Mouse (Mus musculus): ENCODE measurements around the gene Tbxas1.

The Tbxas1 gene

DNA sequence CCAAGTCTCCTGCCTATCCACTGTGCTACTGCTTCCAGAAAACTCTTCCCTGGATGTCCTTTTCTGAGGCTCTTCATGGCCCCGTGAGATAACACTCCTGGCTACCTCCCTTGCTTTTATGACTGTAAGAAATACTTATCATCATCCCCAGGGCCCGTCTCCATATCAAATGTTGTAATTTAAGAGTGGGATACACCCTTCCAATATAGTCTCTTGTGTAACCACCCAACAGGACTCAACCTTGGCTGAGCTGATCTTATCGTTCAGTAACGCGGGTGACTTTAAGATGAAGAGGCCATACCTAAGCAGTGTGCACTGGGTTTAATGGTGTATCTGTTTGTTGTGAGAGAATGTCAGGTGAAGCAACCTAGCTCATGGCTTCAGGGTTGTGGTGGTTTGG lies 91.6 kb downstream of the Tbxas1 start:
- no peak for DNase-seq

DNA sequence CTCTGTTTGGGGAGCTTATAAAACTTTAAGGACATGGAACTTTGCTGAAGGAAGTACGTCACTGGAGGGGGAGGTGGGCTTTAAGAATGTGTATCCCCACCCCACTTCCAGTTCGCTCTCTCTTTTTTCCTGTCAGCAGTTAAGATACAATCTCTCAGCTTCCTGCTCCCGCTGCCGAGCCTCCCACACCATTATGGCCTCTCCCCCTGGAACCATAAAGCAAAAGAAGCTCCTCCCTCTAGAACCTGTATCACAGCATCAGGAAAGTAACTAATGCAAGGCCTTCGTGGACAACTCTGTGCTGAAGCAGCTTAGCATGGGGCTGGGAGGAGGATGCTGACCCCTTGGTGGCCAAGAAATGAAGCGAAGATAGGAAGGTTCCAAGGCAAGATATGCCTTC lies 92.1 kb downstream of the Tbxas1 start:
- DNase-seq, result no peak

DNA sequence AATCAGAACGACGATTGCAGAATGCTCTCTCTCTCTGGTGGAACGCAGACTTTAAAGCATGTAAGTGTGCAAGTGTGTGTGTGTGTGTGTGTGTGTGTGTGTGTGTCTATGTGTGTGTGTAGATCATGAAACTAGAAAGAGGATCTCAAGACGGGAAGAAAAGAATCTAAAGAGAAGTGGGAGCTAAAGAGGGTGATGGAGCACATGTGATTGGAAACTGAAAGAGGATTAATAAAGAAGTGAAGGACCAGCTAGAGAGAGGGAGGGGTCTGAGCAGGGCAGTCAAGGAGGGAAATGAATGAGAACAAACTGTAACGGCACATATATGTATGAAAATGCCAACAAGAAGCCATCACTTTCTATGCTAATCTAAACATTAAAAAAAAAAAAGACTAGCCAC lies 92.8 kb downstream of the Tbxas1 start:
- no peak for DNase-seq

DNA sequence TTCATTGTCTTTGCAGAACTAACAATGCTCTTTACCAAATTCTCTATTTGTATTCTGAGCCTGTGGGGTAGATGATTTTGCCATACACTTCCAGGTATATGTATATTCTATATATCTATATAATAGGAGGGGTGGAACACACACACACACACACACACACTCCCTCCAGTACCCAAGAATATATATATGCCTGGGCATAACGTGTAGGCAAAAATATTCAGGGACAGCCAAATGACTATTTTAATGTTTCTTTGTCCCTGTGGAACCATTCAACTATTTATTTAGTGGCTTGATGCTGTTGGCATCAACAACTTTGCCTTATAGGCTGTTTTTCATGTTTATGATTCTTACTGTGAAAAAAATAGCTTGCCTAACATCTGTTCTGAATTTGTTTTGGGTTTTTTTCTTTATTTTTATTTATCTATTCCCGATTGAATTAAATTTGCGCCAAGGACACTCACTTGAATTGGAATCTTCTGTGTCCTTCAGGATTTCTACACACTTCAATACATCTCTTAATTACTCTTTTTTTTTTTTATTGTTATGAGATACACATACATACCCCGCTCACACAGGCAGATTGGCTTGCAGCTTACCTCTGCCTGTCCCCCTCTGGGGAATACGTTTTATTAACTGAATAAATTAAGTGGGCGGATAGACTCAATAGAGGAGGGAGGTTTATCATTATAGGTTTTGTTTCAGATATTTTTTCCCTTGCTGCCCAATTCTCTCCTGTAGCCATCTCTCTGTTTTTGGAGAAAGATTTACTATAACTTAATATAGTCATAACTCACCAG lies 94.9 kb downstream of the Tbxas1 start:
- no peak for DNase-seq

DNA sequence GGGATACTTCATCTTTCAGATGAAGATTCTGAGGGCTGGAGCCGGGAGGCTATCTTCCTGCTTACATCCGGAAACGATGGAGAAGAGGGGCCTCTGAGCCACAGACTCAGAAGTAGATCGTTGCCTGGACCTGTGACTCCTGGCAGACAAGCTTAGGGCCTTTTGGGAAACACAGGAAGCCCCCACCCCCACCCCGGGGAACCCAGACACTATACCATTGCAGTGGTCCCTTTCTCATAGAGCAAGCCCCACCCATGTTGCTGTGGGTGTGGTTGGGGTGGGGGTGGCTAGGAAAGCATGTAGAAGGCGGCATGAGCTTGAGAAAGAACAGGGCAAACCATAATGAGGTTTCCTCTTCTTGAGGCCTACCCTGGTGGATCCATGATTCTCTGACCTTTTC lies 95.6 kb downstream of the Tbxas1 start:
- DNase-seq, result no peak

DNA sequence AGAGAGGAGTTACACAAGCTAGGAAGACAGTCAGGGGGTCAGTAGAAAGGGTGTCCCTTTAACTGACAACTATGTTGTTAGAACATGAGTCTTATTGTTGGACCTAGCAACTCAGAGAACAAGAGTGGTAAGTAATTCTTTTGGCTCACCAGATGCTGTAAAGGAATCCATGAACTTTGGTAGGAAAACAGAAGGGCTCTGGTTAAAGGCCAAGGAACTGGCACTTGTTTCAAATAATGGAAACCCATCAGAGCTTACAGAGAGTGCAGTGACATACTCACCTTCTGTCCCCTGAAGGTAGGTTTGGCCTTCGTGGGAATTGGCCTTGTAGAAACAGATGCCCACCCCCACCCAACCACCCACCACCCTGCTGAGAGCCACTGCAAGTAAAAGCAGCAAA lies 97.6 kb downstream of the Tbxas1 start:
- DNase-seq, result no peak

DNA sequence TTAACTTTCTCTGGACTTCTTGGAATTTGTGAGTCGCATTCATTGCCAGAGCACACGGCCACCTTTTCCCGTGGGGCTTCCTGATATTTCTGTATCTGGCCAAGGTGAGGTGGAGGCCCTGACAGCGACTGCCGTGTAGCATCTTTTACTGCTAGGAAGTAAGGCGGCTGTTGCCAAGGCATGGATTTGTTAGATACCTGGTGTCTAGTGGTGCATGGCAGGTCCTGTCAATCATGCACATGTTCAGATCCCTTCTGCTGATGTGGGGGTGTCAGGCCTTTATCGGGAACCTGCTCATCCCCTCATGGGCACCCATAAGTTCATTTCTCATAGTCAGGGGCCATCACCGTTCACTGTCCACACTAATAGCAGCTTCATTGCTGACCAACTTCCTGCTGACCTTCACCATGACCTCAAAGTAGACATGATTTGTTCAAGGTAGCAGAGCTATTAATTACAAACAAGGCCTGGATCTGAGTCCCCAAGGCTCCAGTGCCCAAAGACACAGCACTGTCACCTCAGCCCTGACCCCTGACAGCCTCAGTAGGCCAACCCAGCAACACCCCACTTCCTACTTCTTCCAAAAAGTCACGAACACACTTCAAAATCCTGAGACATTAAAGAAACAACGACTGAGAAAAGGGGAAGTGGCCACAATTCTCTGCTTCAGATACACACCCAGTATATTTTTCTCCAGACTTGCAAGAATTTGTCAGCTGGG lies 98.4 kb downstream of the Tbxas1 start:
- DNase-seq, result no peak

DNA sequence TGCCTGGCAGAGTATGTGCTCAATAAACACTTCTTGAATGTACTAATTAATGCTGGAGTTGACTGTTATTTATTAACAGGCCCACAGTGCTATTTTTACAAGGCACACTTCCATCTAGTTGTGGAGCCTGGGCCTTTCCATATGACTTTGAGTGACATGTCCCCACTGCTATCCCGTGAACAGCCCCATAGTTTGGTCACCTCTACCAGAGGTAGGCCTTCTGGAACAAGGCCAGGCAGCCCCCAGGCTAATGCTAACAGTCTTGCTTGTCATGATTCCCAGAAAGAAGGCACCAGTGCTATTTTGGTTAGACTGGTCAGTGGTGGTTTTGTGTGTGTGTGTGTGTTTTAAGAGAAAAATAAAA lies 98.9 kb downstream of the Tbxas1 start:
- DNase-seq, result no peak

DNA sequence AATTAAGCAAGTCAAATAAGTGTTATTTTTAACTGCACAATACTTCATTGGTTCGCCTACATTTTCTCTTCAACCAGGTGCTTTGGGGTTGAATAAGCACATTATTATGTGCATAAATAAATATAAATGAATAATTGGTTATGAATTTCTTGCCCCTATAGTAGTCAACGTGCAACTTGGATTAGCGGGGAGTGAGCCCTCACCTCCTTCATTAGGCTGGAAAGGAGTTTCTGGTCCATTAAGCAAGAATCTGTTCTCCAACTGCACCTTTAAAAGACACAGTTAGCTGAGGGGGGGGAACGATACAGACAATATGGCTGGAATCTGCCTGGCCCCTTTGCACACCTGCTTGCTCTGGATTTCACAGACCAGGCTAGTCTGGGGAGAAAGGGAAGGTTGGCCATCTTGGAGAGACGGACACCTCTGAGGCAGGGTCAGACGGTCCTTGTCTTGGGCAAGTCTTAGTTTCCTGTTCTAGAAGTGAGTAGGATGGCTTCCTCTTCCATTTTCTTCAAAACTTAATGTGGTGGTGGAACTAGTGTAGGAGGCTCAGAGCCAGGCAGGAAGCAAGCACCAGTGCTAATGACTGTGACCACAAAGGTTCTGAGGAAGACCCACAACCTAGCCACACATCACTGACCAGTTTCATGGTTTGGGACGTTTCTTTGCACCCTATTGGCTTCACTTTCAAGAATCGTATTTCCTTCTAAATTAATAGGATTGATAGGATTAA lies 99.5 kb downstream of the Tbxas1 start:
- DNase-seq, result no peak

DNA sequence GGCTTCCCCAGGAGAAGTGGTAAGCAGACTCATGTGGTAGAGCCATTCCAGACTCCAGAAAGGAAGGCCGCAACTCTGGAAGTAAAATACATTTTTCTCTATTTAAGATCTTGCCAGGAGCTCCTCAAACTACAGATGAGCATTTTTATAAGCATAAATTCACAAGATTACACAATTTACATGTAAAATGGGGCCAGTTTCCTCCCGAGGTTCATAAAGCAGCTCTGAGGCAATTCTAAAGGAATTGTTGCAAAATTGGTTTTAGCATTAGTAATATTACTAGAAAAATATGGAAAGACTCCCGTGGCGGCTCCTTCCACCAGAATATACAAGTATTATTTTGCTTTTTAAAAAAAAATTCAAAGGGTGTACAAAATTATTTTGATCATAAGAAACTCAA lies 100.7 kb downstream of the Tbxas1 start:
- no peak for DNase-seq

DNA sequence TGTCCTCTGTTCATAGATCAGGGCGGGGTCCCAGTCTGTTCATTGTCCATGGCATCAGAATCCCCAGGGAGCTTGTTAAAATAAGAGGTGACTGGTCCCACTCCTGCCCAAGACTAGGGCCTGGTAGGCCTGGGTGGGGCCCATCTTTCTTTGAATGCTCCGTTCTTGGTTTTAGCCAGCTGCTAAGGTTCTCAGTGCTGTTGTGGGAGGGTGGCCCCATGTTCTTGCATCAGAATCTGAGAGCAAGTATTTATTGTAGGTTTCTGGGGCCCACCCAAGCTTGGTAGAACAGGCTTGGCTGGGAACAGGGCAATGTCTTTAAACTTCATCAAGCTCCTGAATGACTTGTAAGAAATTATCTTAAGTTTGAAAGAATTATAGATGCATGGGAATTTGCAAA lies 101.2 kb downstream of the Tbxas1 start:
- no peak for DNase-seq

DNA sequence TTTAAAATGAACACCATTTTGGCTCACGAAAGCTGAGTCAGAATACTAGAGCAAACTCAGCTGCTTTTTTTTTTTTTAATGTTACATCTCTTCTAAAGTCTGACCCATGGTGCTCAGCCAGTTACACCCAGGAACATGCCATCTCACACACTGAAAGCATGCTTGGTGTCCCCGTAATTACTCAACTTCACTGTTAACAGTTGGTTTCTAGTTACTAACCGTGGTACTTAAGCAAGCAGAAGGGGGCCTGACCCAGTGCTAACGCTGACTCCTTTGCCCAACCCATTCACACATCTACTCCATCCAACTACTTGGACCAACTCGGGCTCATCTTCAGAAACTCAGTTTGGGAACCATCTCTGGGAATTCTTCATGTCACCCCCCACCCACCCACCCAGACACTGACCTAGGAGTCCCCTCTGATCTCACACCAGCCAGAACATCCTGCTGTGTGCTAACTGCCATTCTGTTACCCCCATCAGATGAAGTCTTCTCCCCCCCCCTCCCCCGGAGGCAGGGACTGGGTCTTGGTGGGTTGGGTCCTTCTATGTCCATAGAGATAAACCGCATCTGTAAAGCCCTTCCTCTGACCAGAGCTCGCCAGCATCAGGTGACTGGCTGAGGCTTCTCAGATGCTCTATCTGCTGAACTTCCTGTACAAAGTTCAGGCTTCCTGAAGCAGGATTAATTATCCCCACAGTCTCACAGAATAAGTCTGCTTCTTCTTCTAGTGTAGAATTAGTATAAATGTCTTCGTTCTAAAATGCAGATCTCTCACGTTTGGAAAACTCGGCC lies 105.9 kb downstream of the Tbxas1 start:
- DNase-seq, result no peak

DNA sequence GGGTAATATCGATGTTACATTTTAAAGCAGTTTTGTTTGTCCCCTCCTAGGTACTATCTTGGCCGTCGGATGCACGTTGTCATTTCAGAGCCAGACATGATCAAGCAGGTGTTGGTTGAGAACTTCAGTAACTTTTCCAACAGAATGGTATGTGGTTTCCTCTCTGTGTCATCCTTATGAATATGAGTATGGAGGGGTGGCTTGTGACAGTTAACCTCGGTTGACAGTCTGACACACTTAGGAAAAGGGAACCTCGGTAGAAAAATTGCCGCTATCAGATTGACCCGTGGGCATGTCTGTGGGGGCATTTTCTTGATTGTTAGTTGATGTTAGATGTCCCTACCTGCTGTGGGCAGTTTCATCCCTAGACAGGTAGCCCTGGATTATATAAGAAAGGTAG lies 106.9 kb downstream of the Tbxas1 start:
- DNase-seq, result no peak

DNA sequence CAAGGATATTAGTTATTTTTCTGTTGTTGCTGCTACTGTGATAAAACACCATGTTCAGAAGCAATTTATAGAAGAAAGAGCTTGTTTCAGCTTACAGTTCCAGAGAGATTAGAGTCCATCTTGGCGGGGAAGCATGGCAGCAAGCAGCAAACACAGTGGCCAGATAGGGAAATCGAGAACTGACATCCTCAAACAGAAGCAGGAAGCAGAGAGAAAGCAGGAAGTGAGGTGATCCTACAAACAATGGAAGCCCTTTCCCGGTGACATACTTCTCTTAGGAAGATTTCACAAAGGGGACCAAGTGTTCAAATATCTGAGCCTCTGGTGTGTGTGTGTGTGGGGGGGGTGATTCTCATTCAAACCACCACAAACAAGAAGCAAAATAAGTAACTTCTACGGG lies 107.5 kb downstream of the Tbxas1 start:
- no peak for DNase-seq

DNA sequence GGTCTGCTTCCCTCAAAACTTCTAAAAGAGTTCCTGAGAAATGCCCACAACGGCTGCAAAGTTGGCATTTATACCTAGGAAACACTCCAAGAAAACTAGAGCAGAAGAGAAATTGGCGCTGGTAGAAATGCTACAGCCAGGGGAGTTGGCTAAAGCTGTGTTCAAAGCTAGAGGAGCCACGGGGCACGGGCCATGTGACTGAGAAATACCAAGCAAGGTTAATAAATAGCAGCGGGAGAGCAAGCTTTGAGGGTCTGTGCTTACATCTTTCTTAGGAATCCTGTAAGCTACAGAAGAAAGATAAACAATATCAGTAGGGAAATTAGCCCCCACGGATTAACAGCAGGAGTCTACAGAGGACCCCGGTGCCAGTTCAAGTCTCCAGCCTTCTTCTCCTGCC lies 107.9 kb downstream of the Tbxas1 start:
- no peak for DNase-seq

DNA sequence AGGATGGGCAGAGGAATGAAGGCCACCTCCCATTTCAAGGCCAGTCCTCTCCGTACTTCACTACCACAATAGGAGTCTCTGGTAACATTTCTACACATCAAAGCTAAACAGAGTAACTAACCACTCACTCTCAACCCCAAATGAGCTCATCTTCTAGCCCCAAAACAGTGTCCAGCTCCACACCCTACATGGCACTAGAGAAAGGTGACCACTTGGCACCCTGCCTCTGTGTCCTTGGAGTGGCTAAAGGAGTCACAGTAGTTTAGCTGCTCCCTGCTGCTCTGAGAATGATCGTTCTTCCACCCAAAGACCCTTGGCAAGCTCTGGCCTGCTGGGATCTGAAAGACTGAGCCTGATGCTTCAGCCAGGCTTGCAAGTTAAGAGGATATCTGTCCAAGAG lies 109.4 kb downstream of the Tbxas1 start:
- no peak for DNase-seq

DNA sequence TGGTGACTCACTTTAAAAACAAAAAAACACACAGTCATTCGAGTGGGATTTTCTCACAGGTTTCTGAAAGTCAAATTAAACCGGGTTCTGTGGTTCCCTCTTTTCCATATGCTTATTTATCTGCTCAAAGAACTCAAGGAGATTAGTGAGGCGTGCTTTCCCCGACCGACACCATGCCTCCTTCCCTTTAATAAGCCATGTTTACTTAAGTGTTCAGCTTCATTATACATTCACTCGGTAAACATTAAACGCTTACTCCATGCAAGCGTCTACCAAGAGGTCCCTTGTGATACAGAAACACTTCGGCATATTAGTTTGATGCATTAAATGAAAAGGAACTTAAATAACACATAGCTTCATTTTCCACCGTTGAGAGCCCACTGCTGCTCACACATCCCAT lies 111.4 kb downstream of the Tbxas1 start:
- DNase-seq, result no peak

DNA sequence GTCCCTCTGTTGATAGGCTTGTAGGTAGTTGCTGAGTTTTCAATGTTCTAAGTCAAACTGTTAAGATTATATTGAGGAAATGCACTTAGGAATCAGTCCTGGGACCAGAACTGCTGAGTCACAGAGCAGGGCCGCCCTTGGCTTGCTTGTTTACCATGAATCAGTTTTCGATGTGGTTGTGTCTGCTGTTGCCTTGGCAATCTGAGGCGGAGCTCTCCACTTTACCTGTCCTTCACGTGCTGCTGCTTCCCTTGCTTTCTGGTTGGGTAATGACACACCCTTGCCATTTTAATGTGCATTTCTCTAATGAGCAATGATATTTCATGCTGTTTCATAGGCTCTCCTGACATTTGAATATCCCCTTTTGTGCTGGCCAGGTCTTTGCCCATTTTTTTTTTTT lies 116.8 kb downstream of the Tbxas1 start:
- DNase-seq, result no peak

DNA sequence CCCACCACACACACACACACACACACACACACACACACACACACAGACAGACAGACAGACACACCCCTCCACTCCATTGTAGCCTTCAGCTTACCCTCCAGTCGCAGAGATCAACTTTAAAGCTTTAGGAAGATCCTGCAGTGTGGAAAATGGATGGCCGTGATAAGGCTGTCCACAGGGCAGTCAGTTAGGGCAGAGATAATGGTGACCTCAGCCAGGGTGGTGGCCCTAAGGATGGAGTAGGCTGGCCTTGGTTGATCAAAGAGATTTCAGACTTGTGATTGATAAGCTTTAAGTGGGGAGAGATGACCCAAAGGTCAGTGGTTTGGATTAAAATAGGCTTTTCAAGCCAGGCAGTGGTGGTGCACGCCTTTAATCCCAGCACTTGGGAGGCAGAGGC lies 120.6 kb downstream of the Tbxas1 start:
- DNase-seq, result no peak

DNA sequence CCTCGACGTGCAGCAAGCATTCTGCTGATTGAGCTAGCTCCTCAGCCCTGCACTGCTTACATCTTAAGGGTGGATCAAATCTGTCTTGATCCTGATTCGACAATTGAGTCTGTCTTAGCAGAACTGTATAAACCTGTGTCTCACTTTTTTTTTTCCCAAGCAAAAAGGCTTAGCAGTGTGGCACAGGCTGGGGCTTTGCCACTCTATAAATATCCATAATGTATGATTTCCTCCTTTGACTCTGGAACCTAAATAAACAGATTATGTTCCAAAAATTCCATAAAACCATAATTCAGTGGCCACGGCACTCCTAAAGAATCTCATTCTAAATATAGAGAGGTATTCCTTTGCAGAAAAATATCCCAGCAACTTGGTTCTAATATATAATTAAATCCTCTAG lies 122.6 kb downstream of the Tbxas1 start:
- DNase-seq, result no peak

DNA sequence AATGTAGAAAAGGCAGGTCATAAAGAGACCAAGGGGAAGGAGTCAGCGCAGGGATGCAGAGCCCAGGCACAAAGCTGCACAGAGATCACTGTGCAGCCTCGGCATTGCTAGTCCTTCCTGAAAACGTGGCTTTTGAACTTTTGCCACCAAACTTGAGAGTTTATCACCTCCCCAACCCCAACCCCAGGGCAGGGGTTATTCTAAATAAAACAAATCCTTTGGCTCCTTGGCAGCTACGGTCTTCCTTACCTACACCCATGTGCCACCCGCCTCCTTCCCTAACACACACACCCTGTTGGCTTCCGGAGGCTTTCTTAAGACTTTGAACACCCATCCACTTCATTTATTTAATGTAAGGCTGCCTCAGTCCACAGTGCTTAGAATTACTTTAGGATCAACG lies 127.9 kb downstream of the Tbxas1 start:
- DNase-seq, result no peak

DNA sequence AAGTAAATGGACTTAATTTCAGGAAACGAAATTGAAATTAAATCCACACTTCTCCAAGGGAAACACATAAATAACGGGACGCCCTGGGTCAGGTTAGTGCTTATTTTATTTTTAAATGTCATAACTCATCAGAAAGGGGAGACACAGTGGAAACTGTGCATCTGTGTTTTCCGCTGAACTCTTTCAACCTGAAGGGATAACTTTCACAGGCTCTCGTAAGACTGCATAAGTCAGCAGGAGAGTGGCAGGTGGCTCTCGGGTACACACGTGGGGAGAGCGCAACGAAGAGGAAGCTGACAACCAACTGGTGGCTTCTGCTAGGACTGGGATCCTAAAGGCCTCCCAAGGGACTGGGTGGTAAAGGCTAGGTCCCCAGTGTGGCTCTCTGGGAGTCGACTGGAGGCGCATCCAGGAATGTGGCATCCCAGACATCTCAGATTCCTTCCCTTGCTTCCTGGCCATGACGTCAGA lies 128.8 kb downstream of the Tbxas1 start:
- DNase-seq, result no peak

DNA sequence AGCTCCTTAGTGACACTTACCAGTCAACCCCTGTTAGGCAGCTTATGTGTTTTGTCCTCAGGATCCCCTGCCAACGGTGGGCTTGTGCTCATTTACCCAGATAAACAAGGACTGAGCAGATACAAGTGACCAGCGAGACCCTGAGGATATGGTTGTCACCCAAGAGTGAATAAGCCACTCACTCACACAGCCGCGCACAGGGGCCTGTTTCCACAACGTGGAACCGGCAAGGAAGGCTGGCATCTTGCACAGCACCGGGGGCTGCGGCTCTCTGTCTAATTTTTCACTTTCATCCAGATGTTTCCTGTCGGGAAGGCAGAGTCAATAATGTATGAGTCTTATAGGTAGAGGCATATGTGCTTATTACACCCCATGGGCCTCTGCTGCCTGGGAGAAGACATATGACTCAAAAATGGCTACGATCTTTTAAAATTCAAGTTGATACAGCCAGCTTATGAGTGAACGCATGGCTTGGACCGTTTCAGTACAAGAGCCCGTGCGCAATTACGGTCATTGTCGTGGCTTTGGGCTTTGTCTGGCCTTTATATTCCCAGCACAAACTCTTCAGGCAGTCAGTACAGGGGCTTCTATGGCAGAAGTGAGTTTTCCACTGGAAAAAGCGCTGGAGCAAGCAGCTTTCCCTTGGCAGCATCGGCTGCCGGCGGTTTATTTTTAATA lies 130.2 kb downstream of the Tbxas1 start:
- no peak for DNase-seq

All from thymus, postnatal 25 days (tissue).